Mouse (Mus musculus) spleen, adult 2 months (tissue): Measurements from ENCODE around the gene Adcy10. TPM values are rescaled to one million over a fixed set of nuclear protein-coding genes. Genes with fewer than 3 reads are reported as not detected.

ENCODE experiments used
- DNase-seq, 2 experiments: peaks; one replicate each; pipeline versions ENCODE4 v3.0.0 to v3.0.0-alpha.2; 2012 to 2021; ENCODE audit warnings: low spot score in 2 of 2, low read depth in 1 of 2
- H3K27ac ChIP-seq: fragments of 200-500 bp; 2 replicates; pipeline ENCODE4 v1.5.1; 2012; ENCODE audit warnings: low read length, inconsistent platforms; ENCODE audit not compliant: insufficient read depth
- H3K27me3 ChIP-seq: fragments of 200-500 bp; 2 replicates; pipeline ENCODE4 v1.6.1; 2012; ENCODE audit warnings: mild to moderate bottlenecking, moderate library complexity, low read length, inconsistent platforms; ENCODE audit not compliant: control insufficient read depth, insufficient read depth
- H3K36me3 ChIP-seq: fragments of 200-500 bp; 2 replicates; pipeline ENCODE4 v1.6.1; 2012; ENCODE audit warnings: mild to moderate bottlenecking, low read length, inconsistent platforms; ENCODE audit not compliant: control insufficient read depth, insufficient read depth
- H3K4me1 ChIP-seq: fragments of 200-500 bp; 2 replicates; pipeline ENCODE4 v1.6.1; 2011; ENCODE audit warnings: inconsistent platforms; ENCODE audit not compliant: control insufficient read depth, insufficient read depth, insufficient read length
- H3K4me3 ChIP-seq: fragments of 200-500 bp; 2 replicates; pipeline ENCODE4 v1.5.1; 2011; ENCODE audit warnings: mild to moderate bottlenecking, inconsistent platforms; ENCODE audit not compliant: insufficient read depth, insufficient read length; ENCODE audit errors: extremely low read depth
- CTCF ChIP-seq: fragments of 200-500 bp; IDR thresholded peaks from 2 replicates; pipeline ENCODE4 v1.5.1; 2011; ENCODE audit warnings: mild to moderate bottlenecking, inconsistent platforms; ENCODE audit not compliant: insufficient read depth, insufficient read length, insufficient replicate concordance; ENCODE audit errors: extremely low read depth
- POLR2A ChIP-seq: fragments of 200-500 bp; IDR thresholded peaks from 2 replicates; pipeline ENCODE4 v1.6.1; 2011; ENCODE audit warnings: low read depth, low read length, inconsistent platforms
- WGBS: fragments of 180-500 bp; shearing (Covaris S2); methylation state at CpG from one replicate; pipeline ENCODE4 v1.1.7; 2018; 5-methylcytosine and 5-hydroxymethylcytosine counted together
- polyA plus RNA-seq: library from polyadenylated mRNA; depleted of rRNA; stranded (reverse); fragments of >200 nt; gene quantifications from 2 replicates; pipeline ENCODE4 v1.2.3, GENCODE M21; 2012; rRNA removed

The Adcy10 gene
- polyA plus RNA-seq = 0.06 TPM in 1 of 2 replicates, not detected in the other

- WGBS = 89% methylated on average over 8 of the region's 8 CpGs
- no peak for TF ChIP-seq POLR2A
- no peak for TF ChIP-seq CTCF
- no peaks in the 10 kb centered on the region; the same call in 1 of the 2 replicates for H3K27me3 ChIP-seq
- no peak within 1 kb of the TSS for H3K27ac ChIP-seq
- no peaks in the 10 kb centered on the region for H3K4me1 ChIP-seq
- no peak for DNase-seq
- peaks cover 7% of the 10 kb centered on the region for H3K36me3 ChIP-seq
- no peak within 1 kb of the TSS for H3K4me3 ChIP-seq
Measured at GRCm38 (mm10) chr1:165484688-165485233, at the start of gene Adcy10. Gene Adcy10, plus strand, starts transcription at chr1:165485183.

GRCm38 (mm10) chr1:165438289-165439021 is 46.5 kb upstream of the Adcy10 start:
- Histone ChIP-seq H3K4me1 (no peaks in the 10 kb centered on the region), H3K27ac (no peak overlapping the region), H3K4me3 (no peak overlapping the region), H3K27me3 (no peaks in the 10 kb centered on the region), H3K36me3 (no peaks in the 10 kb centered on the region)
- DNase-seq = no peak
- WGBS = 50% methylated on average over 1 of the region's 1 CpGs
- no peak for TF ChIP-seq CTCF
- no peak for TF ChIP-seq POLR2A

GRCm38 (mm10) chr1:165440788-165441187 is 44.2 kb upstream of the Adcy10 start:
- H3K36me3 ChIP-seq = no peaks in the 10 kb centered on the region
- TF ChIP-seq CTCF (no peak), POLR2A (no peak)
- 93% methylated on average over 3 of the region's 3 CpGs for WGBS
- no peaks in the 10 kb centered on the region for H3K27me3 ChIP-seq
- DNase-seq = no peak
- no peak overlapping the region for H3K4me3 ChIP-seq
- H3K4me1 ChIP-seq = no peaks in the 10 kb centered on the region
- H3K27ac ChIP-seq = no peak overlapping the region

- no peaks in the 10 kb centered on the region for H3K27me3 ChIP-seq
- H3K4me3 ChIP-seq = no peak overlapping the region
- no peaks in the 10 kb centered on the region for H3K36me3 ChIP-seq
- H3K27ac ChIP-seq = no peak overlapping the region
- TF ChIP-seq POLR2A = no peak
- no peak for TF ChIP-seq CTCF
- H3K4me1 ChIP-seq = no peaks in the 10 kb centered on the region
- DNase-seq = no peak
Measured at GRCm38 (mm10) chr1:165441201-165441600, 43.8 kb upstream of the Adcy10 start.

- DNase-seq = no peak
- H3K36me3 ChIP-seq = no peaks in the 10 kb centered on the region
- H3K27ac ChIP-seq = no peak overlapping the region
- H3K4me3 ChIP-seq = no peak overlapping the region
- 94% methylated on average over 3 of the region's 3 CpGs for WGBS
- H3K27me3 ChIP-seq = no peaks in the 10 kb centered on the region
- H3K4me1 ChIP-seq = no peaks in the 10 kb centered on the region
- TF ChIP-seq CTCF (no peak), POLR2A (no peak)
Measured at GRCm38 (mm10) chr1:165441719-165442118, 43.3 kb upstream of the Adcy10 start.

GRCm38 (mm10) chr1:165459041-165459502 is 25.9 kb upstream of the Adcy10 start:
- 4% methylated on average over 7 of the region's 7 CpGs for WGBS
- H3K36me3 ChIP-seq = no peaks in the 10 kb centered on the region
- peak overlapping the region; percentile 84 for H3K4me3 ChIP-seq
- H3K27ac ChIP-seq = no peak overlapping the region
- H3K4me1 ChIP-seq = no peaks in the 10 kb centered on the region
- no peaks in the 10 kb centered on the region for H3K27me3 ChIP-seq
- TF ChIP-seq CTCF (no peak), POLR2A (no peak)
- no peak for DNase-seq

GRCm38 (mm10) chr1:165459503-165460181 is 25.3 kb upstream of the Adcy10 start:
- H3K36me3 ChIP-seq = no peaks in the 10 kb centered on the region
- peak overlapping the region; percentile 62 for H3K27ac ChIP-seq
- H3K27me3 ChIP-seq = no peaks in the 10 kb centered on the region
- WGBS = under 1% methylated on average over 60 of the region's 60 CpGs
- H3K4me1 ChIP-seq = no peaks in the 10 kb centered on the region
- peak overlapping the region; percentile 84 for H3K4me3 ChIP-seq
- peak; percentile 12 to 43 for DNase-seq
- TF ChIP-seq CTCF = no peak
- TF ChIP-seq POLR2A = no peak
